In genomic region chr13:55153951-55154350, GRCm38 (mm10) we compare ENCODE assay signal across 22 mouse cellular contexts. TPM values are rescaled to one million over a fixed set of nuclear protein-coding genes. Genes with fewer than 3 reads are reported as not detected.
DNase-seq lines count a peak whose midpoint lies in the region; ATAC-seq lines count a peak whose summit lies in the region.
"Had no signal": no experiment of that assay in that cellular context is flagged by ENCODE, and none has a peak within 500 bp of the region (broad histone marks: within the 10 kb centered on the region; RNA-seq: fewer than 3 reads in every experiment).

No protein-coding gene starts in this region.

- H3K9me3 ChIP-seq in limb, embryonic 12.5 days, result no peaks in the 10 kb centered on the region
- H3K9me3 ChIP-seq in limb, embryonic 10.5 days (replicated peaks), result no peaks in the 10 kb centered on the region
- no peaks in the 10 kb centered on the region for H3K9me3 ChIP-seq in embryonic facial prominence, embryonic 15.5 days (replicated peaks)
- H3K9me3 ChIP-seq in intestine, embryonic 16.5 days (ENCODE audit: control insufficient read depth, low read length), result no peaks in the 10 kb centered on the region
- no peaks in the 10 kb centered on the region for H3K9me3 ChIP-seq in liver, embryonic 15.5 days (replicated peaks)
- H3K9me3 ChIP-seq: embryonic facial prominence, embryonic 12.5 days; forebrain, embryonic 13.5 days; G1E; heart, embryonic 15.5 days had no signal

- H3K27ac ChIP-seq in limb, embryonic 12.5 days, result no peak overlapping the region
- H3K27ac ChIP-seq in limb, embryonic 10.5 days, result no peak overlapping the region
- no peak overlapping the region for H3K27ac ChIP-seq in embryonic facial prominence, embryonic 15.5 days (replicated peaks)
- H3K27ac ChIP-seq in intestine, embryonic 16.5 days (ENCODE audit: low read length), result peak overlapping the region; percentile 61; the same call in 1 of the 2 replicates
- no peak overlapping the region for H3K27ac ChIP-seq in liver, embryonic 15.5 days (replicated peaks)
- H3K27ac ChIP-seq: embryonic facial prominence, embryonic 12.5 days; forebrain, embryonic 13.5 days; heart, embryonic 15.5 days had no signal

- no peaks in the 10 kb centered on the region for H3K36me3 ChIP-seq in limb, embryonic 12.5 days
- no peaks in the 10 kb centered on the region for H3K36me3 ChIP-seq in limb, embryonic 10.5 days
- no peaks in the 10 kb centered on the region for H3K36me3 ChIP-seq in embryonic facial prominence, embryonic 15.5 days
- H3K36me3 ChIP-seq in intestine, embryonic 16.5 days (ENCODE audit: control insufficient read depth, insufficient read depth, low read length), result no peaks in the 10 kb centered on the region
- H3K36me3 ChIP-seq in liver, embryonic 15.5 days (replicated peaks), result 0 out of 2 replicates have a peak, but pooled peaks cover 3% of the 10 kb centered on the region
- H3K36me3 ChIP-seq: embryonic facial prominence, embryonic 12.5 days; G1E; heart, embryonic 15.5 days had no signal

- peak overlapping the region; percentile 95 for H3K4me2 ChIP-seq in limb, embryonic 12.5 days
- H3K4me2 ChIP-seq in embryonic facial prominence, embryonic 15.5 days (replicated peaks), result no peak overlapping the region
- H3K4me2 ChIP-seq in intestine, embryonic 16.5 days (ENCODE audit: low read depth, low read length), result peak overlapping the region; percentile 95
- peak overlapping the region; percentile 49; the same call in 1 of the 2 replicates for H3K4me2 ChIP-seq in liver, embryonic 15.5 days

- H3K27me3 ChIP-seq in limb, embryonic 12.5 days, result peaks cover 46% of the 10 kb centered on the region
- peaks cover 52% of the 10 kb centered on the region for H3K27me3 ChIP-seq in limb, embryonic 10.5 days (ENCODE audit: low read depth, poor library complexity, severe bottlenecking)
- H3K27me3 ChIP-seq in embryonic facial prominence, embryonic 15.5 days, result peaks cover 13% of the 10 kb centered on the region; the same call in 1 of the 2 replicates
- no peaks in the 10 kb centered on the region; the same call in 1 of the 2 replicates for H3K27me3 ChIP-seq in intestine, embryonic 16.5 days (replicated peaks; ENCODE audit: control insufficient read depth, insufficient read depth, low read length)
- H3K27me3 ChIP-seq in liver, embryonic 15.5 days, result peaks cover 67% of the 10 kb centered on the region

- ATAC-seq in limb, embryonic 12.5 days (ENCODE audit: insufficient number of reproducible peaks, insufficient read depth, low FRiP score, low TSS enrichment, low read depth), result no peak
- ATAC-seq in embryonic facial prominence, embryonic 15.5 days (ENCODE audit: insufficient number of reproducible peaks, low FRiP score, low TSS enrichment, low read depth), result no peak
- ATAC-seq in intestine, embryonic 16.5 days, result no peak
- no peak for ATAC-seq in liver, embryonic 15.5 days (ENCODE audit: insufficient read depth)
- ATAC-seq: forebrain, embryonic 13.5 days; midbrain, embryonic 16.5 days had no signal

- H3K9ac ChIP-seq in limb, embryonic 12.5 days (replicated peaks), result no peak overlapping the region
- H3K9ac ChIP-seq in embryonic facial prominence, embryonic 15.5 days, result no peak overlapping the region
- peak overlapping the region; percentile 80 for H3K9ac ChIP-seq in intestine, embryonic 16.5 days (ENCODE audit: low read depth, low read length)
- H3K9ac ChIP-seq in liver, embryonic 15.5 days, result no peak overlapping the region
- H3K9ac ChIP-seq: embryonic facial prominence, embryonic 12.5 days; forebrain, embryonic 13.5 days; heart, embryonic 15.5 days had no signal

- WGBS in limb, embryonic 12.5 days, result 89% methylated on average over 5 of the region's 5 CpGs
- WGBS in limb, embryonic 10.5 days, result 94% methylated on average over 5 of the region's 5 CpGs
- 81% methylated on average over 5 of the region's 5 CpGs for WGBS in embryonic facial prominence, embryonic 15.5 days
- WGBS in intestine, embryonic 16.5 days, result 70% methylated on average over 5 of the region's 5 CpGs
- 66% methylated on average over 5 of the region's 5 CpGs for WGBS in liver, embryonic 15.5 days (ENCODE audit: insufficient replicate concordance)

- DNase-seq in limb, embryonic 10.5 days (ENCODE audit: low spot score), result no peak
- no peak for DNase-seq in left cerebral cortex, postnatal 14 days (ENCODE audit: low spot score in 2 of 2)
- no peak for DNase-seq in left cerebral cortex, postnatal 25 days (ENCODE audit: low spot score in 2 of 2)
- DNase-seq: cerebellum, adult 18-20 months; heart, adult 18-20 months; right cerebral cortex, postnatal 14 days had no signal

- peak overlapping the region; percentile 60; the same call in 1 of the 2 replicates for H3K4me3 ChIP-seq in limb, embryonic 12.5 days (replicated peaks)
- no peak overlapping the region for H3K4me3 ChIP-seq in limb, embryonic 10.5 days
- H3K4me3 ChIP-seq in embryonic facial prominence, embryonic 15.5 days (replicated peaks), result peak overlapping the region; percentile 59; the same call in 1 of the 2 replicates
- H3K4me3 ChIP-seq in intestine, embryonic 16.5 days (ENCODE audit: low read length), result peak overlapping the region; percentile 68; the same call in 1 of the 2 replicates
- H3K4me3 ChIP-seq in liver, embryonic 15.5 days (replicated peaks), result no peak overlapping the region

- H3K4me1 ChIP-seq in limb, embryonic 12.5 days (replicated peaks), result peaks cover 11% of the 10 kb centered on the region; the same call in 1 of the 2 replicates
- peaks cover 11% of the 10 kb centered on the region for H3K4me1 ChIP-seq in limb, embryonic 10.5 days
- H3K4me1 ChIP-seq in embryonic facial prominence, embryonic 15.5 days, result peaks cover 12% of the 10 kb centered on the region
- peaks cover 13% of the 10 kb centered on the region for H3K4me1 ChIP-seq in intestine, embryonic 16.5 days (ENCODE audit: control insufficient read depth, insufficient read depth, low read length)
- 0 out of 2 replicates have a peak, but pooled peaks cover 4% of the 10 kb centered on the region for H3K4me1 ChIP-seq in liver, embryonic 15.5 days (replicated peaks)

- intact Hi-C loops in left cerebral cortex, postnatal 14 days (cut with DNase I), result no loop called here
- intact Hi-C loops in left cerebral cortex, postnatal 25 days (cut with DNase I), result no loop called here

RNA-seq across cellular contexts. Expression of gene Fgfr4, which starts 1.5 kb away (rescaled TPM):
- polyA plus RNA-seq in limb, embryonic 12.5 days (2016; fragmentation: Nextera tagmentation; extraction: Ambion mirVana), result 6.1 and 7.4 TPM in 2 replicates
- 0.73 and 2.1 TPM in 2 replicates for polyA plus RNA-seq in limb, embryonic 10.5 days (2016; fragmentation: Nextera tagmentation; extraction: Ambion mirVana)
- polyA plus RNA-seq in embryonic facial prominence, embryonic 15.5 days (2015; fragmentation: Nextera tagmentation; extraction: Ambion mirVana), result 12.7 and 14.6 TPM in 2 replicates
- 11.7 and 12.4 TPM in 2 replicates for polyA plus RNA-seq in intestine, embryonic 16.5 days (2015; fragmentation: Nextera tagmentation; extraction: Ambion mirVana)
- 5.8 and 6.8 TPM in 2 replicates for polyA plus RNA-seq in liver, embryonic 15.5 days (2015; fragmentation: Nextera tagmentation; extraction: Ambion mirVana)
- under 1 TPM; 0.11 to 0.25 TPM for total RNA-seq in left cerebral cortex, postnatal 14 days (2021)
- under 1 TPM; 0.21 to 0.27 TPM for total RNA-seq in left cerebral cortex, postnatal 25 days (2021)
- total RNA-seq: megakaryocyte, adult 5-6 weeks had no signal
- polyA plus RNA-seq: G1E had no signal

RNA-seq across cellular contexts. Expression of gene Gm17617, which starts 20.6 kb away (rescaled TPM):
- not detected in 2 replicates for polyA plus RNA-seq in limb, embryonic 12.5 days (2016; fragmentation: Nextera tagmentation; extraction: Ambion mirVana)
- not detected in 2 replicates for polyA plus RNA-seq in limb, embryonic 10.5 days (2016; fragmentation: Nextera tagmentation; extraction: Ambion mirVana)
- not detected in 2 replicates for polyA plus RNA-seq in embryonic facial prominence, embryonic 15.5 days (2015; fragmentation: Nextera tagmentation; extraction: Ambion mirVana)
- not detected in 2 replicates for polyA plus RNA-seq in intestine, embryonic 16.5 days (2015; fragmentation: Nextera tagmentation; extraction: Ambion mirVana)
- not detected in 2 replicates for polyA plus RNA-seq in liver, embryonic 15.5 days (2015; fragmentation: Nextera tagmentation; extraction: Ambion mirVana)
- not detected for total RNA-seq in left cerebral cortex, postnatal 14 days (2021)
- total RNA-seq in left cerebral cortex, postnatal 25 days (2021), result not detected
- total RNA-seq: adrenal gland, adult 18-20 months; G1E; gastrocnemius, adult 18-20 months; heart, adult 18-20 months; layer of hippocampus, adult 8-10 months; megakaryocyte, adult 5-6 weeks had no signal
- polyA plus RNA-seq: brain, embryonic 14.5 days; embryonic facial prominence, embryonic 12.5 days; forebrain, embryonic 13.5 days; G1E; heart, embryonic 15.5 days; hindbrain, embryonic 11.5 days; midbrain, embryonic 16.5 days; urinary bladder, adult 2 months had no signal

RNA-seq across cellular contexts. Expression of gene Zfp346, which starts 48.8 kb away (rescaled TPM):
- 27.5 and 27.7 TPM in 2 replicates for polyA plus RNA-seq in limb, embryonic 12.5 days (2016; fragmentation: Nextera tagmentation; extraction: Ambion mirVana)
- 25.0 and 30.0 TPM in 2 replicates for polyA plus RNA-seq in limb, embryonic 10.5 days (2016; fragmentation: Nextera tagmentation; extraction: Ambion mirVana)
- polyA plus RNA-seq in embryonic facial prominence, embryonic 15.5 days (2015; fragmentation: Nextera tagmentation; extraction: Ambion mirVana), result 24.3 and 26.3 TPM in 2 replicates
- polyA plus RNA-seq in intestine, embryonic 16.5 days (2015; fragmentation: Nextera tagmentation; extraction: Ambion mirVana), result 11.2 and 12.5 TPM in 2 replicates
- 6.9 and 7.9 TPM in 2 replicates for polyA plus RNA-seq in liver, embryonic 15.5 days (2015; fragmentation: Nextera tagmentation; extraction: Ambion mirVana)
- 10 to 100 TPM; 40.7 to 42.8 TPM for total RNA-seq in left cerebral cortex, postnatal 14 days (2021)
- 10 to 100 TPM; 38.2 to 40.0 TPM for total RNA-seq in left cerebral cortex, postnatal 25 days (2021)

RNA-seq across cellular contexts. Expression of gene Uimc1, which starts 53.9 kb away (rescaled TPM):
- polyA plus RNA-seq in limb, embryonic 12.5 days (2016; fragmentation: Nextera tagmentation; extraction: Ambion mirVana), result 30.1 TPM in 2 replicates
- 21.2 and 24.4 TPM in 2 replicates for polyA plus RNA-seq in limb, embryonic 10.5 days (2016; fragmentation: Nextera tagmentation; extraction: Ambion mirVana)
- 27.8 and 32.2 TPM in 2 replicates for polyA plus RNA-seq in embryonic facial prominence, embryonic 15.5 days (2015; fragmentation: Nextera tagmentation; extraction: Ambion mirVana)
- 19.2 and 20.8 TPM in 2 replicates for polyA plus RNA-seq in intestine, embryonic 16.5 days (2015; fragmentation: Nextera tagmentation; extraction: Ambion mirVana)
- 11.5 and 13.1 TPM in 2 replicates for polyA plus RNA-seq in liver, embryonic 15.5 days (2015; fragmentation: Nextera tagmentation; extraction: Ambion mirVana)
- 10 to 100 TPM; 14.3 TPM for total RNA-seq in left cerebral cortex, postnatal 14 days (2021)
- 10 to 100 TPM; 14.4 to 19.2 TPM for total RNA-seq in left cerebral cortex, postnatal 25 days (2021)

RNA-seq across cellular contexts. Expression of gene Nsd1, which starts 55.6 kb away (rescaled TPM):
- 81.3 and 91.8 TPM in 2 replicates for polyA plus RNA-seq in limb, embryonic 12.5 days (2016; fragmentation: Nextera tagmentation; extraction: Ambion mirVana)
- polyA plus RNA-seq in limb, embryonic 10.5 days (2016; fragmentation: Nextera tagmentation; extraction: Ambion mirVana), result 63.5 and 69.1 TPM in 2 replicates
- 54.0 and 56.0 TPM in 2 replicates for polyA plus RNA-seq in embryonic facial prominence, embryonic 15.5 days (2015; fragmentation: Nextera tagmentation; extraction: Ambion mirVana)
- polyA plus RNA-seq in intestine, embryonic 16.5 days (2015; fragmentation: Nextera tagmentation; extraction: Ambion mirVana), result 33.1 and 37.1 TPM in 2 replicates
- polyA plus RNA-seq in liver, embryonic 15.5 days (2015; fragmentation: Nextera tagmentation; extraction: Ambion mirVana), result 13.3 and 14.4 TPM in 2 replicates
- total RNA-seq in left cerebral cortex, postnatal 14 days (2021), result 100 to 1,000 TPM; 135 to 140 TPM
- total RNA-seq in left cerebral cortex, postnatal 25 days (2021), result 100 to 1,000 TPM; 124 to 125 TPM

Comparison
In these comparisons a context has a peak if more than half of its experiments do, and no peak if none do; other contexts are left out.
1. H3K4me3 ChIP-seq: peak in limb, embryonic 12.5 days (single experiment), embryonic facial prominence, embryonic 15.5 days (single experiment) and intestine, embryonic 16.5 days (single experiment); none in limb, embryonic 10.5 days (single experiment) and liver, embryonic 15.5 days (single experiment).